Mouse (Mus musculus): ENCODE measurements around the gene Robo1.
"Not testable (repeated sequence)": the region's sequence is repeated elsewhere in the genome, so short reads cannot be mapped to it uniquely, and the experiment has no call there.

The Robo1 gene

GRCm38 (mm10) chr16:72458155-72458554 is 150.0 kb downstream of the Robo1 start:
- DNase-seq, result no peak

GRCm38 (mm10) chr16:72458576-72458975 is 150.5 kb downstream of the Robo1 start:
- no peak for DNase-seq

GRCm38 (mm10) chr16:72465696-72466095 is 157.6 kb downstream of the Robo1 start:
- DNase-seq, result no peak

DNA sequence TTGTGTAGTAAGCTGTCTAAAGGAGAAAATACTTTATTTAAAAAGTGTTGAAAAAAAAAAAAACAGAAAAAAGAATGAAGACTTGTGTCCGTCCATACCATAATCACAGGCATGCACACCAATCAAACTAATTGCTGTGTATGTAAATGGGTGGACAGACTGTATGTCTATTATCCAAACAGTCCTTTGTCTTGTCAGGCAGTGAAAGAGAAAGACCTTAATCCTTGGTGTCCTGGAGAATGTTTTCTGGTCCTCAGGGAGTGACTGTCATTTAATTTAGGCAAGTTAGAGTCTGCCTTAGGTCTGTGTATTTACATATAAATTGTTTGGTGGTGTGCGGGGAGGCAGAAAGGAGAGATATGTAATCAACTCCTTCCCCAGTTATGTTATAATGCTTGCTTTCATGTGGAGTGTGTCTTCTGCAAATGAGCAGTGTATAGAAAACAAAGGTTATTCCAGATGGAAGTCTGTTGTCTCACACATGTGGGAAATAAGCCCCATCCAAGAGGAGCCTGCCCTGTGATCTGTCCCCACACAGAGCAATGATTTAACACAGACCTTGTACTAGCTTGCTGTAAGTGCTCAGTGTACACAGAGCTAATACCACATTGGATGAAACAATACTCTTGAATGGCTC is 162.0 kb downstream of the Robo1 start:
- no peak for DNase-seq

- no peak for DNase-seq
Measured at GRCm38 (mm10) chr16:72510716-72511199, 202.7 kb downstream of the Robo1 start.

- no peak for DNase-seq
Measured at GRCm38 (mm10) chr16:72531337-72531736, 223.2 kb downstream of the Robo1 start.

- no peak for DNase-seq
Measured at GRCm38 (mm10) chr16:72533900-72534571, 225.9 kb downstream of the Robo1 start.

GRCm38 (mm10) chr16:72538171-72538570 is 230.1 kb downstream of the Robo1 start:
- no peak for DNase-seq

DNA sequence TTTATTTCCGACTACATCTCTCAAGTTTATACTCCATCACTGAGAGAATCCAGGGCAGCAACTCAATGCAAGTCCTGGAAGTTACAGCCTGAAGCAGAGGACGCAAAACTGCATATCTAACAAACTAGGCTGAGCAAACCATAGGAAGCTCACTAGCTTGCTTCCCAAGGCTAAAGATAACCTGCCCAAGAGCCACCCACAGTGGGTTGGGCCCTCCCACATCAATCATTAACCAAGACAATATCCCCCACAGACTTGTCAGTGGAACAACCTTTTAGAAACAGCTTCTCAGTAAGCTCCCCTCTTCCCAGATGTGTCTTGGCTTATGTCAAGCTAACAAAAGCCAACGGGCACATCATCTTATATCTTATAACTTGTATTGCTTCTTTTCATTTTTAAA is 235.8 kb downstream of the Robo1 start:
- no peak for DNase-seq

DNA sequence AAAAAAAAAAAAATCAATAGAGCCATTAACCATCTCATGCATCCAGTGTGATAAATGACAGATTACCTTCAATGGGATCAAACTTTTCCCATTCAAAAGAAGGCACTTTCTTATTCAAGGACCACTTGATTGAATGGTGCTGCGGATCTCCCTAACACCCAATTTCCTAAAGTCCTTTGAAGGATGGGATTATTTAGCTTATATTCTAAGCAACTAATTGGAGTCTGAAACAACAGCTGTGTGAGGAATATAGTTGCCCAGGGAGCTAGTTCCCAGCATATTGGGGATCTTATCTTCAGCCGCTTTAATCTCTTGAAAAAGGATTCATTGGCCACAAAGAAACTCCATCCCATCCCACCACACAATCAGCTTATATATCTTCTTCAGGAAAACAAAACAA is 236.8 kb downstream of the Robo1 start:
- no peak for DNase-seq

- no peak for DNase-seq
Measured at GRCm38 (mm10) chr16:72551672-72552243, 243.7 kb downstream of the Robo1 start.

- no peak for DNase-seq
Measured at GRCm38 (mm10) chr16:72553713-72554112, 245.6 kb downstream of the Robo1 start.

DNA sequence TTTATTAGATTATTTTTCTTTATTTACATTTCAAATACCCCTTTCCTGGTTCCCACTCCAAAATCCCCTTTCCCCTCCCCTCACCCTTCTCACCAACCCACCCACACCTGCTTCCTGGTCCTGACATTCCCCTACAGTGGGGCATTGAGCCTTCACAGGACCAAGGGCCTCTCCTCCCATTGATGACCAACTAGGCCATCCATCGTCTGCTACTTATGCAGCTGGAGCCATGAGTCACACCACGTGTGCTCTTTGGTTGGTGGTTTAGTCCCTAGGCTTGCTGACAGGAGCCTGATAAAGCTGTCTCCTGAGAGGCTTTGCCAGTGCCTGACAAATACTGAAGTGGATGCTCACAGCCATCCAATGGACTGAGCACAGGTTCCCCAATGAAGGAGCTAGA is 254.0 kb downstream of the Robo1 start:
- not testable (repeated sequence) for DNase-seq

DNA sequence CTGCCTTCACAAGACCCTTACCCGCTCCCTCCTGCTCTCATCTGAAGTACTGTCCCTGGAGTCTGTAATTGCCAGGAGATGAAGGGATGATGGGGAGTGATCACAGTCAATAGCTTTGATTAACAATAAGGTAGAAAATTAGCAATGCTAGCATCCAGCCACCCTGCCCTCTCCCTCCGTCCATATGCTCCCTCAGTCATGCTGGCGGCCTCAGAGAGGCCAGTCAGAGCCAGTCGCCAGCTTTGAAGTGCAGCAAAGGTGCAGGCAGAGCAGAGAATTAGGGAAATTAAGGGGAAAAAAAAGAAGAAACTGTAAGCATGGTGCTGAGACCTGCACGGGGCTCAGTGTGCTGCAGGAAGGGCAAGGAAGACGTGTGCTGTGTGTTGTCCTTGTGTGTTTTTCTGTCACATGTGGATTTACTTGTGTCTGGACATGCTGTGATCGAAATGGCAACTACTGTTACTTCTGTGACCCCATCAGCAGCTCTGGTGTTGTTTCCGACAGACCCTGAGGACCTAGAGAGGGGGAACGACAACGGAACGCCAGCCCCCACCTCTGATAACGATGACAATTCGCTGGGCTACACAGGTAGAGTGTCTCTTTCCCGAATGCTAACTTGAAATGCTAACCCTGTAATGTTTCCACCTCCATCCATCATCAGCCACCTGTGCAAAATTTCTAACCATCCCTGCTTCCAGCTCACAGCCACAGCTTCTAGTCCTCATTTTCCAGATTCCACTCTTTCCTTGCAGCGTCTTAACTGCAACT is 255.3 kb downstream of the Robo1 start:
- DNase-seq, result no peak

- DNase-seq, result no peak
Measured at GRCm38 (mm10) chr16:72575171-72575570, 267.1 kb downstream of the Robo1 start.

- DNase-seq, result no peak
Measured at GRCm38 (mm10) chr16:72576956-72577355, 268.9 kb downstream of the Robo1 start.

DNA sequence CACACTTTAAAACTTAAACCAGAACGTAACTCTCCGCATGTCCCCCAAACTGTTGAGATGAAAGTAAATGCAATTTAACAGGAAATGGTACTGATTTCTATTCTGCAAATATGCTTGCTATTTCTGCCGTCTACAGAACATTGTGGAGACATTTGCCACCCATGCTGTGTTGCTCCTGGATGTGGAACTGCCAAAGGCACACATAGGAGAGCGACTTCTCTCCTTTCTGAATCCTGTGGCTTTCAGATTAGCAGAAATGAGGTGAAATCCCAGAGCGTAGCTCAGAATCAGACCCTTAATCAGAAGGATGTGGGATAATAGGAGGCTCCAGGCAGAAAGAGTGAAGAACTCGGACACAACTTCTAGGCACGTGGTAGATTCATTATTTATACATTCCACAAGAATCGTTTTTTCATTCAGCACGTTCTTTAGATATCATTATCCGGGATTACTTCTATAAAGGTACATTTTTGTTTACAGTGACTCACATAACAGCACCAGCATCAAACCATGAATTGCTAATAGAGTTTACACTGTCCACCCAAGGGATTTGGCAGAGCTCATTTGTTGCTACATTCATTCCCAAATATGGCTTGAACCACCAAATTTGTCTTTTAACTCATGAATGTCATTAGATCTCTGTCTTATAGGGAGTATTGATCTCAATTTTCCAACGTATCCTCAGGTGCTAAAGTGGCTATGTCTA is 276.5 kb downstream of the Robo1 start:
- DNase-seq, result no peak

- DNase-seq, result no peak
Measured at GRCm38 (mm10) chr16:72585160-72585813, 277.2 kb downstream of the Robo1 start.

GRCm38 (mm10) chr16:72587376-72588072 is 279.4 kb downstream of the Robo1 start:
- no peak for DNase-seq

GRCm38 (mm10) chr16:72603487-72604206 is 295.5 kb downstream of the Robo1 start:
- DNase-seq, result no peak

DNA sequence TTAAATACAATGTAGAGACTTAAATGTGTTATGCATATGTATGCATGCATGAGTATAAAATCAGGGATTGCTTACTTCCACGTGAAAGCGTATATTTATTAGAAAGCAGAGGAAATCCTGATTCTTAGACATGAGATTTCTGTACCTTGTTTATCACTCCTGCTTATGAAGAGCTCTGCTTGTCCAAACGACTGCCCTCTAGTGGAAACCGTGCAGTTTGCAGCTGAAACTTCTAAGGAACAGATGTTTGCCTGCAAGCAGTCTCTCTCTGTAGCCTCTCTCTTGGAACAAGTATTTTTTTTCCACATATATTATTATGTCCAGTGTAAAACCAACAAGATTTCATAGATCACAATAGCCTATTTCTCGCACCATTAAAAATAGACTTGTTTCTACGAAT is 297.0 kb downstream of the Robo1 start:
- peak; percentile 55 to 61 for DNase-seq

Data from cerebellum, adult 18-20 months (tissue).